Mouse (Mus musculus) hindbrain, embryonic 14.5 days (tissue): ENCODE results near the gene Tbl1xr1. TPM values are rescaled to one million over a fixed set of nuclear protein-coding genes. Genes with fewer than 3 reads are reported as not detected.

Experiments
- ATAC-seq: fragments of 200-750 bp; cut with Nextera tagmentation; 2 replicates; pipeline ENCODE4 v1.8.0; 2017; ENCODE audit warnings: moderate number of reproducible peaks, mild to moderate bottlenecking, moderate TSS enrichment, moderate library complexity; ENCODE audit not compliant: low FRiP score
- DNase-seq: peaks from one replicate; pipeline ENCODE4 v3.0.0-alpha.2; 2015; ENCODE audit warnings: low spot score
- H3K27ac ChIP-seq: fragments of 300-500 bp; sonication (generic); 2 replicates; pipeline ENCODE4 v1.5.1; 2014; ENCODE audit warnings: mild to moderate bottlenecking, moderate library complexity
- H3K27me3 ChIP-seq: fragments of 300-500 bp; sonication (generic); 2 replicates; pipeline ENCODE4 v1.6.1; 2014; ENCODE audit warnings: mild to moderate bottlenecking, low read length, mixed read lengths; ENCODE audit not compliant: control insufficient read depth, insufficient read depth
- H3K36me3 ChIP-seq: fragments of 300-500 bp; sonication (generic); replicated peaks from 2 replicates; pipeline ENCODE4 v1.6.1; 2014; ENCODE audit not compliant: control insufficient read depth, insufficient read depth
- H3K4me1 ChIP-seq: fragments of 300-500 bp; sonication (generic); replicated peaks from 2 replicates; pipeline ENCODE4 v1.6.1; 2014; ENCODE audit warnings: antibody characterized with exemption, low read length, mixed read lengths; ENCODE audit not compliant: control insufficient read depth, insufficient read depth
- H3K4me2 ChIP-seq: fragments of 300-500 bp; sonication (generic); replicated peaks from 2 replicates; pipeline ENCODE4 v1.6.1; 2014; ENCODE audit warnings: mild to moderate bottlenecking, moderate library complexity
- H3K4me3 ChIP-seq: fragments of 300-500 bp; sonication (generic); replicated peaks from 2 replicates; pipeline ENCODE4 v1.5.1; 2014; ENCODE audit warnings: mild to moderate bottlenecking, low read length
- H3K9ac ChIP-seq: fragments of 300-500 bp; sonication (generic); 2 replicates; pipeline ENCODE4 v1.6.1; 2014
- H3K9me3 ChIP-seq: fragments of 300-500 bp; sonication (generic); 2 replicates; pipeline ENCODE4 v1.6.1; 2016; ENCODE audit warnings: low read length; ENCODE audit not compliant: control insufficient read depth
- WGBS: fragments of 180-500 bp; shearing (Covaris S2); extraction: QIAGEN DNeasy Blood & Tissue Kit; methylation state at CpG from one replicate; pipeline ENCODE4 v1.1.7; 2014; 5-methylcytosine and 5-hydroxymethylcytosine counted together
- polyA plus RNA-seq: library from polyadenylated mRNA; unstranded; fragments of >200 nt; fragmentation: Nextera tagmentation; extraction: Ambion mirVana; gene quantifications from 2 replicates; pipeline ENCODE4 v1.2.1, GENCODE M21; 2014

The Tbl1xr1 gene
- polyA plus RNA-seq, 1 experiment from 2014 or later = 23.9 TPM

GRCm38 (mm10) chr3:22108013-22108412 is 31.6 kb downstream of the Tbl1xr1 start:
- no peak overlapping the region for H3K4me3 ChIP-seq
- no peak overlapping the region for H3K27ac ChIP-seq
- H3K4me2 ChIP-seq = no peak overlapping the region
- ATAC-seq = no peak
- H3K9ac ChIP-seq = no peak overlapping the region
- 0 out of 2 replicates have a peak, but pooled peaks cover 5% of the 10 kb centered on the region for H3K9me3 ChIP-seq
- DNase-seq = no peak
- no peaks in the 10 kb centered on the region for H3K27me3 ChIP-seq
- peaks cover 9% of the 10 kb centered on the region; the same call in 1 of the 2 replicates for H3K4me1 ChIP-seq
- H3K36me3 ChIP-seq = no peaks in the 10 kb centered on the region

- DNase-seq (no peak), ATAC-seq (no peak)
- Histone ChIP-seq H3K27me3 (no peaks in the 10 kb centered on the region), H3K4me1 (peaks cover under 1% of the 10 kb centered on the region; the same call in 1 of the 2 replicates), H3K9me3 (0 out of 2 replicates have a peak, but pooled peaks cover 5% of the 10 kb centered on the region), H3K4me2 (no peak overlapping the region), H3K27ac (no peak overlapping the region), H3K36me3 (no peaks in the 10 kb centered on the region), H3K4me3 (no peak overlapping the region), H3K9ac (no peak overlapping the region)
- WGBS = 86% methylated on average over 1 of the region's 1 CpGs
These were observed 33.2 kb downstream of the Tbl1xr1 start for GRCm38 (mm10) chr3:22109651-22110050.

GRCm38 (mm10) chr3:22113773-22114172 is 37.3 kb downstream of the Tbl1xr1 start:
- Histone ChIP-seq H3K27me3 (no peaks in the 10 kb centered on the region), H3K36me3 (no peaks in the 10 kb centered on the region), H3K9ac (no peak overlapping the region), H3K9me3 (0 out of 2 replicates have a peak, but pooled peaks cover 5% of the 10 kb centered on the region), H3K4me1 (peaks cover 4% of the 10 kb centered on the region; the same call in 1 of the 2 replicates), H3K4me2 (no peak overlapping the region), H3K4me3 (no peak overlapping the region), H3K27ac (no peak overlapping the region)
- WGBS = 91% methylated on average over 4 of the region's 4 CpGs
- DNase-seq (no peak), ATAC-seq (no peak)

- H3K9me3 ChIP-seq = 0 out of 2 replicates have a peak, but pooled peaks cover 5% of the 10 kb centered on the region
- no peak overlapping the region for H3K9ac ChIP-seq
- H3K27me3 ChIP-seq = no peaks in the 10 kb centered on the region
- no peak overlapping the region for H3K4me2 ChIP-seq
- no peak overlapping the region for H3K27ac ChIP-seq
- peaks cover 4% of the 10 kb centered on the region; the same call in 1 of the 2 replicates for H3K4me1 ChIP-seq
- no peak for DNase-seq
- H3K36me3 ChIP-seq = no peaks in the 10 kb centered on the region
- 36% methylated on average over 2 of the region's 2 CpGs for WGBS
- no peak overlapping the region for H3K4me3 ChIP-seq
- ATAC-seq = peak; percentile 48; the same call in 1 of the 2 replicates
These were observed 38.8 kb downstream of the Tbl1xr1 start for GRCm38 (mm10) chr3:22115221-22115620.

GRCm38 (mm10) chr3:22115678-22116077 is 39.2 kb downstream of the Tbl1xr1 start:
- ATAC-seq = no peak

GRCm38 (mm10) chr3:22116188-22116587 is 39.7 kb downstream of the Tbl1xr1 start:
- Histone ChIP-seq H3K4me1 (peaks cover 4% of the 10 kb centered on the region; the same call in 1 of the 2 replicates), H3K4me2 (no peak overlapping the region), H3K36me3 (no peaks in the 10 kb centered on the region), H3K9me3 (0 out of 2 replicates have a peak, but pooled peaks cover 4% of the 10 kb centered on the region), H3K27ac (no peak overlapping the region), H3K27me3 (no peaks in the 10 kb centered on the region), H3K4me3 (no peak overlapping the region), H3K9ac (no peak overlapping the region)
- 83% methylated on average over 1 of the region's 1 CpGs for WGBS
- ATAC-seq (no peak), DNase-seq (no peak)

More at GRCm38 (mm10) chr3:22115678-22116077, 39.2 kb downstream of the Tbl1xr1 start:
- H3K9me3 ChIP-seq = 0 out of 2 replicates have a peak, but pooled peaks cover 5% of the 10 kb centered on the region
- 84% methylated on average over 3 of the region's 3 CpGs for WGBS
- no peak overlapping the region for H3K4me3 ChIP-seq
- no peaks in the 10 kb centered on the region for H3K27me3 ChIP-seq
- no peak overlapping the region for H3K4me2 ChIP-seq
- no peak overlapping the region for H3K9ac ChIP-seq
- H3K27ac ChIP-seq = no peak overlapping the region
- DNase-seq = no peak
- H3K36me3 ChIP-seq = no peaks in the 10 kb centered on the region
- peaks cover 4% of the 10 kb centered on the region; the same call in 1 of the 2 replicates for H3K4me1 ChIP-seq

- H3K36me3 ChIP-seq = no peaks in the 10 kb centered on the region
- no peak overlapping the region for H3K4me2 ChIP-seq
- H3K4me3 ChIP-seq = no peak overlapping the region
- H3K27me3 ChIP-seq = no peaks in the 10 kb centered on the region
- ATAC-seq (no peak), DNase-seq (no peak)
- 32% methylated on average over 3 of the region's 3 CpGs for WGBS
- H3K27ac ChIP-seq = no peak overlapping the region
- H3K9ac ChIP-seq = no peak overlapping the region
- no peaks in the 10 kb centered on the region for H3K9me3 ChIP-seq
- peaks cover 7% of the 10 kb centered on the region; the same call in 1 of the 2 replicates for H3K4me1 ChIP-seq
These were observed 45.3 kb downstream of the Tbl1xr1 start for GRCm38 (mm10) chr3:22121741-22122140.

- WGBS = 93% methylated on average over 2 of the region's 2 CpGs
- no peak overlapping the region for H3K9ac ChIP-seq
- ATAC-seq (no peak), DNase-seq (no peak)
- H3K4me1 ChIP-seq = peaks cover 7% of the 10 kb centered on the region; the same call in 1 of the 2 replicates
- no peak overlapping the region for H3K4me3 ChIP-seq
- no peaks in the 10 kb centered on the region for H3K36me3 ChIP-seq
- H3K4me2 ChIP-seq = no peak overlapping the region
- no peak overlapping the region for H3K27ac ChIP-seq
- H3K9me3 ChIP-seq = no peaks in the 10 kb centered on the region
- H3K27me3 ChIP-seq = no peaks in the 10 kb centered on the region
These were observed 46.7 kb downstream of the Tbl1xr1 start for GRCm38 (mm10) chr3:22123145-22123544.

GRCm38 (mm10) chr3:22126251-22126826 is 49.9 kb downstream of the Tbl1xr1 start:
- Histone ChIP-seq H3K9me3 (no peaks in the 10 kb centered on the region), H3K27me3 (no peaks in the 10 kb centered on the region), H3K4me3 (no peak overlapping the region), H3K27ac (no peak overlapping the region), H3K4me2 (no peak overlapping the region), H3K36me3 (0 out of 2 replicates have a peak, but pooled peaks cover 3% of the 10 kb centered on the region), H3K4me1 (peaks cover 7% of the 10 kb centered on the region; the same call in 1 of the 2 replicates), H3K9ac (no peak overlapping the region)
- whole genome bisulfite sequencing = 90% methylated on average over 5 of the region's 5 CpGs
- DNase-seq (no peak), ATAC-seq (no peak)
